Mouse (Mus musculus): Measurements from ENCODE around the gene Trem3.

The Trem3 gene

GRCm38 (mm10) chr17:48269833-48270232, 22.3 kb downstream of the Trem3 start:
- no peak for DNase-seq (ENCODE audit: low spot score in 2 of 2)

GRCm38 (mm10) chr17:48272158-48272557, 24.6 kb downstream of the Trem3 start:
- DNase-seq (ENCODE audit: low spot score in 2 of 2), result no peak

GRCm38 (mm10) chr17:48272598-48272997, 25.0 kb downstream of the Trem3 start:
- no peak for DNase-seq (ENCODE audit: low spot score in 2 of 2)

- DNase-seq (ENCODE audit: low spot score in 2 of 2), result no peak
These were observed 26.5 kb downstream of the Trem3 start for GRCm38 (mm10) chr17:48274098-48274497.

GRCm38 (mm10) chr17:48274885-48275284, 27.3 kb downstream of the Trem3 start:
- DNase-seq (ENCODE audit: low spot score in 2 of 2), result peak; percentile 70 to 89

- DNase-seq (ENCODE audit: low spot score in 2 of 2), result no peak
These were observed 28.2 kb downstream of the Trem3 start for GRCm38 (mm10) chr17:48275736-48276135.

GRCm38 (mm10) chr17:48278381-48278780, 30.8 kb downstream of the Trem3 start:
- no peak for DNase-seq (ENCODE audit: low spot score in 2 of 2)

GRCm38 (mm10) chr17:48279002-48279401, 31.4 kb downstream of the Trem3 start:
- DNase-seq (ENCODE audit: low spot score in 2 of 2), result no peak

GRCm38 (mm10) chr17:48280943-48281738, 33.6 kb downstream of the Trem3 start:
- no peak for DNase-seq (ENCODE audit: low spot score in 2 of 2)

- DNase-seq (ENCODE audit: low spot score in 2 of 2), result no peak
These were observed 34.1 kb downstream of the Trem3 start for GRCm38 (mm10) chr17:48281739-48282085.

GRCm38 (mm10) chr17:48286765-48287164, 39.2 kb downstream of the Trem3 start:
- no peak for DNase-seq (ENCODE audit: low spot score in 2 of 2)

GRCm38 (mm10) chr17:48287276-48287675, 39.7 kb downstream of the Trem3 start:
- DNase-seq (ENCODE audit: low spot score in 2 of 2), result no peak

- no peak for DNase-seq (ENCODE audit: low spot score in 2 of 2)
These were observed 46.1 kb downstream of the Trem3 start for GRCm38 (mm10) chr17:48293500-48294194.

GRCm38 (mm10) chr17:48299203-48299602, 51.6 kb downstream of the Trem3 start, which contains the start of gene Treml2:
Treml2 (plus strand) TSS chr17:48299498.
- DNase-seq (ENCODE audit: low spot score in 2 of 2), result no peak

GRCm38 (mm10) chr17:48299756-48300155, 52.2 kb downstream of the Trem3 start:
- DNase-seq (ENCODE audit: low spot score in 2 of 2), result no peak

GRCm38 (mm10) chr17:48300199-48300598, 52.6 kb downstream of the Trem3 start:
- no peak for DNase-seq (ENCODE audit: low spot score in 2 of 2)

GRCm38 (mm10) chr17:48300861-48301260, 53.3 kb downstream of the Trem3 start:
- DNase-seq (ENCODE audit: low spot score in 2 of 2), result no peak

GRCm38 (mm10) chr17:48301792-48302191, 54.2 kb downstream of the Trem3 start:
- no peak for DNase-seq (ENCODE audit: low spot score in 2 of 2)
